Mouse (Mus musculus): ENCODE measurements around the gene Atoh8. TPM values are rescaled to one million over a fixed set of nuclear protein-coding genes. Genes with fewer than 3 reads are reported as not detected.

Atoh8 gene
- polyA plus RNA-seq (2016; fragmentation: Nextera tagmentation; extraction: Ambion mirVana) = 10.9 and 15.7 TPM in 2 replicates

DNA sequence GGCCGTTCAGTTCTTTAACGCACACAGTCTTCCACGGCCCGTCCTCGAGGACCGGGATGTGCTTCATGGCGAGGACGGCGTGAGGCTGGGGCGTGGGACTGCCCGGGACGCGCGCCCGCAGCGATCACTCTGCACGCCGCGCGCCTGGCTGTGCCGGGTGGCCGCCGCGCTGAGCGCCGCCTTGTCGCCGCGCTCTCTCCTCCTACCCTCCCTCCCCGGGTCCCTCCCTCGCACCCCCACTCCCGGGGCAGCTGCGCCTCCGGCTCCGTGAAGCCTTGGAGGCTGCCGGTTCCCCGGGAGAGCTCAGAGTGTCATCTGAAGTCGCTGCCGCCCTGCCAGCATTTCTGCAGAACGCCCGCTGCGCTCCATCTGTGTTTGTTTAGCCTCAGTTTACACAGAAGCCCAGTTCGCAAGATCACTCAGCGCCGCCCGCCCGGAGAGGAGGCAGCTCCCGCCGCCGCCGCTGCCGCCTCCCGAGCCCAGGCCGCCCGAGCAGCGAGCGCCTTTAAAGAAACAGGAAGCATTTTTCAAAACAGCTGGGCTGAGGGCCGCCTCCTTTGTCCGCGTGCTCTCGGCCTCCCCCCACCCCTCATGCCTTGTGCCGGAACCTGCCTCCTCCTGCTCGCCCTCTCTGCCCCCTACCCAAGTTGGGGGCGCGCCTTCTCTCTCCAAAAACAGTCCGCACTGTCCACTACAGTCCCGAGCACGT, at the start of gene Atoh8:
TSS of gene Atoh8 (minus strand) at position 480 of the 709 bp plus-strand sequence.
- H3K9me3 ChIP-seq = no peaks in the 10 kb centered on the region
- peaks cover 79% of the 10 kb centered on the region for H3K4me1 ChIP-seq
- H3K36me3 ChIP-seq = no peaks in the 10 kb centered on the region
- DNase-seq (ENCODE audit: low spot score) = no peak
- H3K4me3 ChIP-seq = peak within 1 kb of the TSS; percentile 80
- peak within 1 kb of the TSS; percentile 86 for H3K27ac ChIP-seq
- peaks cover 71% of the 10 kb centered on the region for H3K27me3 ChIP-seq (ENCODE audit: insufficient read depth, poor library complexity, severe bottlenecking)
- under 1% methylated on average over 68 of the region's 68 CpGs for WGBS

DNA sequence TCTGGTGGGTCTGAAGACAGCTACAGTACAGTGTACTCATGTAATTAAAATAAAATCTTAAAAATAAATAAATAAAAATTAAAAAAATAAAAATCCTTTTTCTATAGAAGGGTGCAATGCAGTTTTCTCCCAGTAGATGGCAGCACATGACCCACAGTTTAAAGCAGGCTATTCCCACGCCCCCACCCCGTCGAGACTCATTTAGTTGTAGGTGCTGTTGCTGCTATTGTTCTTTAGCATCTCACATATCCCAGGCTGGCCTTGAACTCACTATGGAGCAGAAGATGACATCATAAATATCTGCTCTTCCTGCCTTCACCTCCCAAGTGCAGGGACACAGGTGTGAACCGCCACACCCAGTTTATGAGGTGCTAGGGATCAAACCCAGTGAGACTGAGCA, 48.5 kb upstream of the Atoh8 start:
- 23% methylated on average over 4 of the region's 4 CpGs for WGBS
- peaks cover 19% of the 10 kb centered on the region for H3K4me1 ChIP-seq
- H3K4me3 ChIP-seq = no peak overlapping the region
- no peak for DNase-seq (ENCODE audit: low spot score)
- no peaks in the 10 kb centered on the region for H3K27me3 ChIP-seq (ENCODE audit: insufficient read depth, poor library complexity, severe bottlenecking)
- H3K27ac ChIP-seq = no peak overlapping the region
- no peaks in the 10 kb centered on the region for H3K36me3 ChIP-seq
- no peaks in the 10 kb centered on the region for H3K9me3 ChIP-seq

GRCm38 (mm10) chr6:72280410-72280998, 45.1 kb upstream of the Atoh8 start:
- no peaks in the 10 kb centered on the region for H3K27me3 ChIP-seq (ENCODE audit: insufficient read depth, poor library complexity, severe bottlenecking)
- H3K27ac ChIP-seq = peak overlapping the region; percentile 72
- WGBS = 36% methylated on average over 7 of the region's 7 CpGs
- H3K4me3 ChIP-seq = no peak overlapping the region
- peaks cover 42% of the 10 kb centered on the region for H3K4me1 ChIP-seq
- no peaks in the 10 kb centered on the region for H3K9me3 ChIP-seq
- no peaks in the 10 kb centered on the region for H3K36me3 ChIP-seq
- no peak for DNase-seq (ENCODE audit: low spot score)

- WGBS = 69% methylated on average over 7 of the region's 7 CpGs
- H3K27ac ChIP-seq = peak overlapping the region; percentile 87
- H3K36me3 ChIP-seq = no peaks in the 10 kb centered on the region
- no peaks in the 10 kb centered on the region for H3K27me3 ChIP-seq (ENCODE audit: insufficient read depth, poor library complexity, severe bottlenecking)
- no peak overlapping the region for H3K4me3 ChIP-seq
- DNase-seq (ENCODE audit: low spot score) = peak; percentile 91
- peaks cover 39% of the 10 kb centered on the region for H3K4me1 ChIP-seq
- no peaks in the 10 kb centered on the region for H3K9me3 ChIP-seq
Measured at GRCm38 (mm10) chr6:72279505-72279904, 44.1 kb upstream of the Atoh8 start.

- H3K4me3 ChIP-seq = no peak overlapping the region
- WGBS = 55% methylated on average over 4 of the region's 4 CpGs
- peaks cover 39% of the 10 kb centered on the region for H3K4me1 ChIP-seq
- no peaks in the 10 kb centered on the region for H3K36me3 ChIP-seq
- no peak for DNase-seq (ENCODE audit: low spot score)
- H3K27me3 ChIP-seq (ENCODE audit: insufficient read depth, poor library complexity, severe bottlenecking) = no peaks in the 10 kb centered on the region
- H3K9me3 ChIP-seq = no peaks in the 10 kb centered on the region
- H3K27ac ChIP-seq = peak overlapping the region; percentile 87
Measured at GRCm38 (mm10) chr6:72278835-72279234, 43.5 kb upstream of the Atoh8 start.

DNA sequence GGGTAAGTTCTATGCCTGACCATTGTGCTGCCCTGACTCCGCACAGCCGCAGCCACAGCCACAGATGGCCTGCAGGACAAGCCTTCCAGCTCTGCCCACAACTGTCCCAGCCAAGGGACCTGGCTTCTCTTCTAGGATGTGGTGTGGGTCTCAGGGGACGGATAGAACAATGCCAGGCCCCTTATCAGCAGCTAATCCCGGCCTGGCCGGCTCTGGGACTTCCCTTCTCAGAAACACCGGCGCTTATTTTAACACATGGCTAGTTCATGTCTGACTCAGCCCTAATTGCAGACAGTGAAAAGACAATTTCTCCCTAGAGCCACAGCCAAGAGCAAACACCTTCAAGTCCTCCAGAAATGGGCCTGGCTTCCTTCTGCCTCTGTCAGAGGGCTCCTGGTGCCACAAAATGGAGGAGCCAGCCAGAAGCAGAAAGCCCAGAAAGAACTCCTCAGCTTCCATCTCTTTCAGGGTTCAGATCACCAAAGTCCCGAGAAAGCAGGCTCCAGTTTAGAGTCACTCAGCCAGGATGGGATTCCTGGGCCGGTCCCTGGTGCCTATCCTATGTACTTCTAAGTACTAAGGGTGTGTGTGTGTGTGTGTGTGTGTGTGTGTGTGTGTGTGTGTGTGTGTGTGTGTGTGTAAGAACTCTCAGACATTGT, 42.3 kb upstream of the Atoh8 start:
- Histone ChIP-seq H3K4me1 (peaks cover 50% of the 10 kb centered on the region), H3K4me3 (no peak overlapping the region), H3K9me3 (no peaks in the 10 kb centered on the region), H3K36me3 (no peaks in the 10 kb centered on the region), H3K27ac (peak overlapping the region; percentile 87), H3K27me3 (ENCODE audit: insufficient read depth, poor library complexity, severe bottlenecking) (no peaks in the 10 kb centered on the region)
- peak; percentile 88 for DNase-seq (ENCODE audit: low spot score)
- WGBS = 39% methylated on average over 9 of the region's 9 CpGs

GRCm38 (mm10) chr6:72276972-72277441, 41.6 kb upstream of the Atoh8 start:
- Histone ChIP-seq H3K36me3 (no peaks in the 10 kb centered on the region), H3K9me3 (no peaks in the 10 kb centered on the region), H3K4me3 (no peak overlapping the region), H3K4me1 (peaks cover 56% of the 10 kb centered on the region), H3K27ac (peak overlapping the region; percentile 87), H3K27me3 (ENCODE audit: insufficient read depth, poor library complexity, severe bottlenecking) (no peaks in the 10 kb centered on the region)
- DNase-seq (ENCODE audit: low spot score) = no peak
- WGBS = 80% methylated on average over 13 of the region's 13 CpGs

GRCm38 (mm10) chr6:72276141-72276540, 40.8 kb upstream of the Atoh8 start:
- WGBS = 89% methylated on average over 6 of the region's 6 CpGs

DNA sequence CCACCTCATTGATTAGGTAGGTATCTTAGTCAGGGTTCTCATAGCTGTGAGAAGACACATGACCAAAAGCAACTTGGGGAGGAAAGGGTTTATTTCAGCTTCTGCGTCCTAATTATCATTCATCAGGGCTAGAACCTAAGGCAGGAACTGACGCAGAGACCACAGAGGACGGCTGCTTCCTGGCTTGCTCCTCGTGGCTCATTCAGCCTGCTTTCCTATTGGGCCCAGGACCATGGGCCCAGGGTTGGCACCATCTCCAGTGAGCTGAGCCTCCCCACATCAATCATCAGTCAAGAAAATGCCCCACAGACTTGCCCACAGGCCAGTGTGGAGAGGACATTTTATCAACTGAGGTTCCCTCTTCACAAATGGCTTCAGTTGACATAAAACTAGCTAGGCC, 40.1 kb upstream of the Atoh8 start:
- no peaks in the 10 kb centered on the region for H3K27me3 ChIP-seq (ENCODE audit: insufficient read depth, poor library complexity, severe bottlenecking)
- no peak overlapping the region for H3K4me3 ChIP-seq
- WGBS = 69% methylated on average over 4 of the region's 4 CpGs
- no peaks in the 10 kb centered on the region for H3K9me3 ChIP-seq
- peaks cover 65% of the 10 kb centered on the region for H3K4me1 ChIP-seq
- H3K27ac ChIP-seq = no peak overlapping the region
- H3K36me3 ChIP-seq = no peaks in the 10 kb centered on the region
- DNase-seq (ENCODE audit: low spot score) = no peak

More at GRCm38 (mm10) chr6:72276141-72276540, 40.8 kb upstream of the Atoh8 start:
- Histone ChIP-seq H3K27me3 (ENCODE audit: insufficient read depth, poor library complexity, severe bottlenecking) (no peaks in the 10 kb centered on the region), H3K36me3 (no peaks in the 10 kb centered on the region), H3K9me3 (no peaks in the 10 kb centered on the region), H3K4me1 (peaks cover 62% of the 10 kb centered on the region), H3K27ac (peak overlapping the region; percentile 87; the same call in 1 of the 2 replicates), H3K4me3 (no peak overlapping the region)
- no peak for DNase-seq (ENCODE audit: low spot score)

- Histone ChIP-seq H3K27me3 (ENCODE audit: insufficient read depth, poor library complexity, severe bottlenecking) (no peaks in the 10 kb centered on the region), H3K36me3 (no peaks in the 10 kb centered on the region), H3K4me3 (no peak overlapping the region), H3K27ac (peak overlapping the region; percentile 69), H3K4me1 (peaks cover 48% of the 10 kb centered on the region), H3K9me3 (no peaks in the 10 kb centered on the region)
- WGBS = 66% methylated on average over 6 of the region's 6 CpGs
- DNase-seq (ENCODE audit: low spot score) = no peak
Measured at GRCm38 (mm10) chr6:72273153-72273552, 37.8 kb upstream of the Atoh8 start.

GRCm38 (mm10) chr6:72272161-72272696, 36.9 kb upstream of the Atoh8 start:
- peaks cover 38% of the 10 kb centered on the region for H3K4me1 ChIP-seq
- H3K36me3 ChIP-seq = no peaks in the 10 kb centered on the region
- no peaks in the 10 kb centered on the region for H3K27me3 ChIP-seq (ENCODE audit: insufficient read depth, poor library complexity, severe bottlenecking)
- no peak overlapping the region for H3K4me3 ChIP-seq
- no peak for DNase-seq (ENCODE audit: low spot score)
- peak overlapping the region; percentile 69 for H3K27ac ChIP-seq
- WGBS = 58% methylated on average over 10 of the region's 10 CpGs
- no peaks in the 10 kb centered on the region for H3K9me3 ChIP-seq

- Histone ChIP-seq H3K4me3 (no peak overlapping the region), H3K9me3 (no peaks in the 10 kb centered on the region), H3K36me3 (no peaks in the 10 kb centered on the region), H3K27ac (no peak overlapping the region), H3K27me3 (ENCODE audit: insufficient read depth, poor library complexity, severe bottlenecking) (peaks cover 5% of the 10 kb centered on the region; the same call in 1 of the 2 replicates), H3K4me1 (peaks cover 29% of the 10 kb centered on the region)
- no peak for DNase-seq (ENCODE audit: low spot score)
- 71% methylated on average over 11 of the region's 11 CpGs for WGBS
Measured at GRCm38 (mm10) chr6:72270952-72271519, 35.7 kb upstream of the Atoh8 start.

Data from heart, embryonic 10.5 days (tissue).